Mouse (Mus musculus) adrenal gland, adult 10 weeks (tissue): ENCODE measurements around the gene Zbtb14. TPM values are rescaled to one million over a fixed set of nuclear protein-coding genes. Genes with fewer than 3 reads are reported as not detected.

Source experiments
- polyA plus RNA-seq: library from polyadenylated mRNA; stranded (reverse); fragments of 350-450 nt; fragmentation: Illumina TruSeq; extraction: RNeasy Lipid Tissue Mini Kit (QIAGEN cat#74804); gene quantifications from one replicate; pipeline ENCODE4 v1.2.3, GENCODE M21; 2014; ENCODE audit warnings: low read depth, low replicate concordance

The Zbtb14 gene
- polyA plus RNA-seq, result 28.5 TPM

DNA sequence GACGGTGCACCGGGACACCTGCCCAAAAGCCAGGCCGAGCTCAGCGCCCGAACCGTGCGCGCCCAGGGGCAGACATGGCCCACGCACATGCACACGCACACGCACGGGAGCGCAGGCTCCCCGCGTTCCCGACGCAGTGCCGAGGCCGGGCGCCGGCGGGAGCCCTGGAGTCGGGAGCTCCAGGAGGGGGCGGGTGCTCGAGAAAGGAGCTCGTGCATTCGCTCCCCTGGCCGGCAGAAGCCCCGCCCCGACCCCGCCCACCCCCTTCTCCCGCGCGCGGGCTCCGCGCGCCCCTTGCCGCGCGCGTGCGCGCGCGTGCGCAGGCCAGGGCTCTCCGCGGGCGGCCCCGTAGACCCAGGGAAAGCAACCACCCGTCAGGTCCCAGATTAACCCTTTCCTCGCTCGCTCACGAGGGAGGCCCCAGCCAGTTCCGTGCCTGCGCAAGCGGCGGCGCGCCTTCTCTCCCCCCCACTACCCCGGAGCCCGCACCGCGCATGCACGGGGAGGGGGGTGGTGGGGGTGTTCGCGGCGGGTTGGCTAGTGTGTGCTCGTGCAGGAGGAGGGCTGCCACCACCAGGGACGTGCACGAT is at the start of gene Zbtb14:
TSS of gene Zbtb14 (plus strand) at position 540 of the 590 bp plus-strand sequence.

GRCm38 (mm10) chr17:69438990-69439491 is 56.2 kb downstream of the Zbtb14 start, which contains the start of gene Akain1:
Akain1 (plus strand) TSS chr17:69439326.

Other genes with a start within 250 kb of the Zbtb14 start
- 0.23 TPM for gene Akain1, start 56.3 kb downstream of the Zbtb14 start, polyA plus RNA-seq